Mouse (Mus musculus) lung, postnatal 0 days (tissue): Measurements from ENCODE around the gene Kcnh8. TPM values are rescaled to one million over a fixed set of nuclear protein-coding genes. Genes with fewer than 3 reads are reported as not detected.
A peak's percentile ranks its signal among the peaks of the same experiment; 100 is the strongest.

Experiments used
- ATAC-seq: fragments of 200-750 bp; cut with Nextera tagmentation; 2 replicates; pipeline ENCODE4 v1.8.0; 2017; ENCODE audit warnings: moderate library complexity
- DNase-seq: peaks from one replicate; pipeline ENCODE4 v3.0.0-alpha.2; 2016; ENCODE audit warnings: low spot score
- H3K27ac ChIP-seq: fragments of 300-500 bp; sonication (generic); 2 replicates; pipeline ENCODE4 v1.5.1; 2014; ENCODE audit warnings: antibody characterized with exemption, mild to moderate bottlenecking, low read length, mixed read lengths
- H3K27me3 ChIP-seq: fragments of 300-500 bp; sonication (generic); replicated peaks from 2 replicates; pipeline ENCODE4 v1.6.1; 2014; ENCODE audit warnings: low read length, mixed read lengths; ENCODE audit not compliant: insufficient read depth
- H3K36me3 ChIP-seq: fragments of 300-500 bp; sonication (generic); 2 replicates; pipeline ENCODE4 v1.6.1; 2014; ENCODE audit warnings: low read length, mixed read lengths; ENCODE audit not compliant: insufficient read depth
- H3K4me1 ChIP-seq: fragments of 300-500 bp; sonication (generic); 2 replicates; pipeline ENCODE4 v1.6.1; 2014; ENCODE audit warnings: antibody characterized with exemption, low read depth, low read length, mixed read lengths; ENCODE audit not compliant: insufficient read depth
- H3K4me2 ChIP-seq: fragments of 300-500 bp; sonication (generic); replicated peaks from 2 replicates; pipeline ENCODE4 v1.6.1; 2014; ENCODE audit warnings: low read depth, mild to moderate bottlenecking, low read length, moderate library complexity, mixed read lengths
- H3K4me3 ChIP-seq: fragments of 300-500 bp; sonication (generic); 2 replicates; pipeline ENCODE4 v1.5.1; 2014; ENCODE audit warnings: low read depth, low read length
- H3K9ac ChIP-seq: fragments of 300-500 bp; sonication (generic); replicated peaks from 2 replicates; pipeline ENCODE4 v1.6.1; 2014; ENCODE audit warnings: low read depth, mild to moderate bottlenecking
- H3K9me3 ChIP-seq: fragments of 300-500 bp; sonication (generic); 2 replicates; pipeline ENCODE4 v1.6.1; 2016; ENCODE audit warnings: low read length, mixed read lengths
- CTCF ChIP-seq: IDR thresholded peaks from 2 replicates; pipeline ENCODE4 v1.5.1; 2016; ENCODE audit warnings: antibody characterized with exemption, mild to moderate bottlenecking
- EP300 ChIP-seq: IDR thresholded peaks from 2 replicates; pipeline ENCODE4 v1.6.1; 2016; ENCODE audit warnings: antibody characterized with exemption, mild to moderate bottlenecking, control low read depth
- WGBS: fragments of 180-500 bp; shearing (Covaris S2); extraction: QIAGEN DNeasy Blood & Tissue Kit; methylation state at CpG from one replicate; pipeline ENCODE4 v1.1.7; 2014; 5-methylcytosine and 5-hydroxymethylcytosine counted together
- polyA plus RNA-seq: library from polyadenylated mRNA; unstranded; fragments of >200 nt; fragmentation: Nextera tagmentation; extraction: Ambion mirVana; gene quantifications from 2 replicates; pipeline ENCODE4 v1.2.1, GENCODE M21; 2015

Gene Kcnh8
- polyA plus RNA-seq, 1 experiment from 2014 or later, result 0.02 TPM

GRCm38 (mm10) chr17:52880051-52880450 lies 277.5 kb downstream of the Kcnh8 start:
- H3K4me2 ChIP-seq, result no peak overlapping the region
- no peak overlapping the region for H3K9ac ChIP-seq
- no peaks in the 10 kb centered on the region for H3K4me1 ChIP-seq
- no peak for TF ChIP-seq CTCF
- TF ChIP-seq EP300, result no peak
- DNase-seq (no peak), ATAC-seq (no peak)
- WGBS, result 67% methylated on average over 2 of the region's 2 CpGs
- H3K27me3 ChIP-seq, result no peaks in the 10 kb centered on the region
- no peak overlapping the region for H3K27ac ChIP-seq
- H3K36me3 ChIP-seq, result no peaks in the 10 kb centered on the region
- no peaks in the 10 kb centered on the region for H3K9me3 ChIP-seq
- no peak overlapping the region for H3K4me3 ChIP-seq

GRCm38 (mm10) chr17:52885210-52885609 lies 282.7 kb downstream of the Kcnh8 start:
- TF ChIP-seq EP300, result no peak
- TF ChIP-seq CTCF, result no peak
- Histone ChIP-seq H3K4me2 (no peak overlapping the region), H3K4me3 (no peak overlapping the region), H3K9ac (no peak overlapping the region), H3K27me3 (no peaks in the 10 kb centered on the region), H3K27ac (no peak overlapping the region), H3K36me3 (no peaks in the 10 kb centered on the region), H3K4me1 (no peaks in the 10 kb centered on the region), H3K9me3 (no peaks in the 10 kb centered on the region)
- ATAC-seq (no peak), DNase-seq (peak; percentile 46)
- 38% methylated on average over 1 of the region's 1 CpGs for WGBS

GRCm38 (mm10) chr17:52920519-52921106 lies 318.1 kb downstream of the Kcnh8 start:
- Histone ChIP-seq H3K4me1 (no peaks in the 10 kb centered on the region), H3K4me3 (no peak overlapping the region), H3K9me3 (no peaks in the 10 kb centered on the region), H3K27me3 (no peaks in the 10 kb centered on the region), H3K9ac (no peak overlapping the region), H3K36me3 (no peaks in the 10 kb centered on the region), H3K27ac (no peak overlapping the region), H3K4me2 (no peak overlapping the region)
- WGBS, result 53% methylated on average over 3 of the region's 3 CpGs
- DNase-seq (no peak), ATAC-seq (no peak)
- TF ChIP-seq CTCF (no peak), EP300 (no peak)

GRCm38 (mm10) chr17:52943966-52944365 lies 341.5 kb downstream of the Kcnh8 start:
- ATAC-seq (no peak), DNase-seq (no peak)
- Histone ChIP-seq H3K9ac (no peak overlapping the region), H3K4me3 (no peak overlapping the region), H3K9me3 (no peaks in the 10 kb centered on the region), H3K4me1 (no peaks in the 10 kb centered on the region), H3K36me3 (no peaks in the 10 kb centered on the region), H3K27ac (no peak overlapping the region), H3K4me2 (no peak overlapping the region), H3K27me3 (no peaks in the 10 kb centered on the region)
- no peak for TF ChIP-seq CTCF
- no peak for TF ChIP-seq EP300

GRCm38 (mm10) chr17:52972735-52973134 lies 370.2 kb downstream of the Kcnh8 start:
- WGBS, result 14% methylated on average over 1 of the region's 1 CpGs

GRCm38 (mm10) chr17:52980958-52981357 lies 378.4 kb downstream of the Kcnh8 start:
- H3K9ac ChIP-seq, result no peak overlapping the region
- WGBS, result 90% methylated on average over 4 of the region's 4 CpGs
- DNase-seq, result no peak
- no peak overlapping the region for H3K27ac ChIP-seq
- TF ChIP-seq CTCF (no peak), EP300 (no peak)
- no peaks in the 10 kb centered on the region for H3K36me3 ChIP-seq
- H3K4me3 ChIP-seq, result no peak overlapping the region
- H3K4me2 ChIP-seq, result no peak overlapping the region
- no peaks in the 10 kb centered on the region for H3K27me3 ChIP-seq
- no peaks in the 10 kb centered on the region for H3K4me1 ChIP-seq
- ATAC-seq, result no peak
- H3K9me3 ChIP-seq, result no peaks in the 10 kb centered on the region; the same call in 1 of the 2 replicates

More at GRCm38 (mm10) chr17:52972735-52973134, 370.2 kb downstream of the Kcnh8 start:
- no peak overlapping the region for H3K9ac ChIP-seq
- no peaks in the 10 kb centered on the region for H3K36me3 ChIP-seq
- no peaks in the 10 kb centered on the region for H3K27me3 ChIP-seq
- H3K9me3 ChIP-seq, result no peaks in the 10 kb centered on the region; the same call in 1 of the 2 replicates
- no peak for TF ChIP-seq EP300
- TF ChIP-seq CTCF, result no peak
- no peaks in the 10 kb centered on the region for H3K4me1 ChIP-seq
- no peak overlapping the region for H3K27ac ChIP-seq
- no peak overlapping the region for H3K4me3 ChIP-seq
- ATAC-seq, result peak; percentile 63
- peak; percentile 58 for DNase-seq
- H3K4me2 ChIP-seq, result no peak overlapping the region
